Comparison of ENCODE assay signal across 8 mouse cellular contexts in the genomic region with DNA sequence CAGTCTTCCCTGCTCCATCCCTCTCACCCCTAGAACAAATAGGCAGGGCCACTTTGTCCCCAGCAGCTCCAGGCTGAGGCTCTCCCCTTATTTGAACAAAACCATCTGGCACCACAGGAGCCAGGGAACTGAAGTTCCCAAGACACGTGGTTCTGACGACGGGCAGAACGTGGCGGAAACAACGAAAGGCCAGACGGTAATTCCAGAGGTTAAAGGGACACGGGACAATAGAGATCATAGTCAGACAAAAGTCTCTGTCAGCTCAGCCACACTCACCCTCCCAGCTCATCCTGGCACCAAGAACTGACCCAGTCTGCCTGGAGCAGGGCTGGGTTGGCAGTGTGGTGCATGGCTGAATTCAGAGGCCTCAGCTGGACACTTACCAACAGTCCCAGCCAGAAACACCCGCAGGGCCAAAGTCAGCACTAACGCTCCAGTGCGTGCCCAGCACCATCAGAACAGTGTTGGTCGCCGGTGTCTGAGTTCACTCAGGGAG. TPM values are rescaled to one million over a fixed set of nuclear protein-coding genes. Genes with fewer than 3 reads are reported as not detected.
DNase-seq lines count a peak whose midpoint lies in the region; TF ChIP-seq lines count a peak whose summit lies in the region.

No protein-coding gene starts in this region.

- no peaks in the 10 kb centered on the region for H3K79me2 ChIP-seq in heart, adult 2 months (replicated peaks; ENCODE audit: control insufficient read depth, insufficient read depth, low read length)

- no peak for DNase-seq in layer of hippocampus, adult 2 months (ENCODE audit: low spot score in 2 of 2)
- DNase-seq in layer of hippocampus, postnatal 25 days (ENCODE audit: extremely low spot score in 1 of 2, low spot score in 1 of 2): no peak
- DNase-seq in brain, adult 2 months (ENCODE audit: low read depth, low spot score): peak; percentile 92
- peak; percentile 40 to 61 for DNase-seq in heart, adult 2 months
- peak; percentile 81 to 85 for DNase-seq in kidney, adult 8-10 months
- no peak for DNase-seq in thymus, postnatal 25 days
- DNase-seq in frontal cortex, postnatal 10 days (ENCODE audit: low spot score in 2 of 2): no peak

- H3K27ac ChIP-seq in layer of hippocampus, adult 2 months: peak overlapping the region; percentile 63; the same call in 1 of the 2 replicates
- H3K27ac ChIP-seq in heart, adult 2 months: peak overlapping the region; percentile 23; the same call in 1 of the 2 replicates
- H3K27ac ChIP-seq in olfactory bulb, adult 2 months (ENCODE audit: insufficient read depth, low read depth, low read length): peak overlapping the region; percentile 93

- H3K27me3 ChIP-seq in heart, adult 2 months (ENCODE audit: control insufficient read depth, insufficient read depth, low read length): no peaks in the 10 kb centered on the region

- TF ChIP-seq EP300 in heart, adult 2 months (IDR thresholded peaks at IDR 0.05; ENCODE audit: insufficient read depth, low read depth, low read length): 0 out of 2 replicates have a peak, but pooled peaks have one; percentile 48

- intact Hi-C loops in heart, adult 2 months (cut with DNase I): no loop called here

- no peak for TF ChIP-seq CTCF in layer of hippocampus, adult 2 months (conservative IDR thresholded peaks at IDR 0.05)
- TF ChIP-seq CTCF in heart, adult 2 months (IDR thresholded peaks at IDR 0.05): no peak
- TF ChIP-seq CTCF in olfactory bulb, adult 2 months (IDR thresholded peaks at IDR 0.05; ENCODE audit: insufficient read depth, low read depth, low read length): no peak

- H3K4me3 ChIP-seq in layer of hippocampus, adult 2 months: no peak overlapping the region
- no peak overlapping the region for H3K4me3 ChIP-seq in heart, adult 2 months
- no peak overlapping the region for H3K4me3 ChIP-seq in olfactory bulb, adult 2 months (ENCODE audit: insufficient read depth, low read depth, low read length)

- H3K36me3 ChIP-seq in heart, adult 2 months (ENCODE audit: control insufficient read depth, insufficient read depth, low read length): no peaks in the 10 kb centered on the region

- TF ChIP-seq POLR2A in heart, adult 2 months (IDR thresholded peaks at IDR 0.05; ENCODE audit: insufficient read depth, low read depth, low read length): no peak
- no peak for TF ChIP-seq POLR2A in olfactory bulb, adult 2 months (IDR thresholded peaks at IDR 0.05; ENCODE audit: insufficient read depth, low read depth, low read length)

- no peak overlapping the region for H3K9ac ChIP-seq in heart, adult 2 months (ENCODE audit: low read depth, low read length)

- H3K4me1 ChIP-seq in heart, adult 2 months (ENCODE audit: control insufficient read depth, insufficient read depth, low read length): peaks cover 7% of the 10 kb centered on the region
- peaks cover 35% of the 10 kb centered on the region for H3K4me1 ChIP-seq in olfactory bulb, adult 2 months (ENCODE audit: control insufficient read depth, insufficient read depth, low read length)

- WGBS in heart, adult 2 months: 58% methylated on average over 13 of the region's 13 CpGs
- WGBS in olfactory bulb, adult 2 months: 48% methylated on average over 13 of the region's 13 CpGs

RNA-seq across cellular contexts. Expression of a gene that starts 10.5 kb away (rescaled TPM):
- 10 to 100 TPM; 49.2 to 53.1 TPM for total RNA-seq in layer of hippocampus, adult 2 months (2021)
- total RNA-seq in layer of hippocampus, postnatal 25 days (2021): 10 to 100 TPM; 46.6 to 53.2 TPM
- total RNA-seq in heart, adult 2 months (2021): 10 to 100 TPM; 23.1 to 23.9 TPM
- polyA plus RNA-seq in heart, adult 2 months (2012; rRNA removed): 14.8 and 18.4 TPM in 2 replicates
- polyA plus RNA-seq in olfactory bulb, adult 2 months (2012; ENCODE audit: insufficient read depth, insufficient read length, low replicate concordance, missing spikeins): not detected in 2 replicates

Comparison
In these comparisons a context has a peak if more than half of its experiments do, and no peak if none do; other contexts are left out.
1. DNase-seq: peak in brain, adult 2 months (single experiment), heart, adult 2 months (2 of 2) and kidney, adult 8-10 months (2 of 2); none in layer of hippocampus, adult 2 months (0 of 2), layer of hippocampus, postnatal 25 days (0 of 2), thymus, postnatal 25 days (single experiment) and frontal cortex, postnatal 10 days (0 of 2).
2. H3K27ac ChIP-seq: peak in every context shown above with its lines; median percentile 93 in olfactory bulb, adult 2 months; 63 in layer of hippocampus, adult 2 months; 23 in heart, adult 2 months.